Mouse (Mus musculus) forebrain, embryonic 13.5 days (tissue): Measurements from ENCODE around the gene Fignl2. TPM values are rescaled to one million over a fixed set of nuclear protein-coding genes. Genes with fewer than 3 reads are reported as not detected.

Source experiments
- ATAC-seq: fragments of 200-750 bp; cut with Nextera tagmentation; 2 replicates; pipeline ENCODE4 v1.8.0; 2017
- H3K27ac ChIP-seq: fragments of 300-500 bp; sonication (generic); 2 replicates; pipeline ENCODE4 v1.5.1; 2015; ENCODE audit warnings: inconsistent platforms, mild to moderate bottlenecking, moderate library complexity
- H3K27me3 ChIP-seq: fragments of 300-500 bp; sonication (generic); 2 replicates; pipeline ENCODE4 v1.6.1; 2015; ENCODE audit warnings: mild to moderate bottlenecking, inconsistent platforms
- H3K36me3 ChIP-seq: fragments of 300-500 bp; sonication (generic); 2 replicates; pipeline ENCODE4 v1.6.1; 2015; ENCODE audit warnings: mild to moderate bottlenecking, inconsistent platforms; ENCODE audit not compliant: poor library complexity, severe bottlenecking
- H3K4me1 ChIP-seq: fragments of 300-500 bp; sonication (generic); 2 replicates; pipeline ENCODE4 v1.6.1; 2015; ENCODE audit warnings: inconsistent platforms
- H3K4me2 ChIP-seq: fragments of 300-500 bp; sonication (generic); 2 replicates; pipeline ENCODE4 v1.6.1; 2015; ENCODE audit warnings: inconsistent platforms, mild to moderate bottlenecking, moderate library complexity
- H3K4me3 ChIP-seq: fragments of 300-500 bp; sonication (generic); 2 replicates; pipeline ENCODE4 v1.5.1; 2015; ENCODE audit warnings: mild to moderate bottlenecking, inconsistent platforms
- H3K9ac ChIP-seq: fragments of 300-500 bp; sonication (generic); 2 replicates; pipeline ENCODE4 v1.6.1; 2015; ENCODE audit warnings: mild to moderate bottlenecking, inconsistent platforms
- H3K9me3 ChIP-seq: fragments of 300-500 bp; sonication (generic); replicated peaks from 2 replicates; pipeline ENCODE4 v1.6.1; 2016; ENCODE audit warnings: inconsistent platforms
- WGBS: fragments of 180-500 bp; shearing (Covaris S2); methylation state at CpG from one replicate; pipeline ENCODE4 v1.1.7; 2015; 5-methylcytosine and 5-hydroxymethylcytosine counted together
- polyA plus RNA-seq: library from polyadenylated mRNA; unstranded; fragments of >200 nt; fragmentation: Nextera tagmentation; extraction: Ambion mirVana; gene quantifications from 2 replicates; pipeline ENCODE4 v1.2.1, GENCODE M21; 2015

Gene Fignl2
- polyA plus RNA-seq, 1 experiment from 2014 or later = not detected

DNA sequence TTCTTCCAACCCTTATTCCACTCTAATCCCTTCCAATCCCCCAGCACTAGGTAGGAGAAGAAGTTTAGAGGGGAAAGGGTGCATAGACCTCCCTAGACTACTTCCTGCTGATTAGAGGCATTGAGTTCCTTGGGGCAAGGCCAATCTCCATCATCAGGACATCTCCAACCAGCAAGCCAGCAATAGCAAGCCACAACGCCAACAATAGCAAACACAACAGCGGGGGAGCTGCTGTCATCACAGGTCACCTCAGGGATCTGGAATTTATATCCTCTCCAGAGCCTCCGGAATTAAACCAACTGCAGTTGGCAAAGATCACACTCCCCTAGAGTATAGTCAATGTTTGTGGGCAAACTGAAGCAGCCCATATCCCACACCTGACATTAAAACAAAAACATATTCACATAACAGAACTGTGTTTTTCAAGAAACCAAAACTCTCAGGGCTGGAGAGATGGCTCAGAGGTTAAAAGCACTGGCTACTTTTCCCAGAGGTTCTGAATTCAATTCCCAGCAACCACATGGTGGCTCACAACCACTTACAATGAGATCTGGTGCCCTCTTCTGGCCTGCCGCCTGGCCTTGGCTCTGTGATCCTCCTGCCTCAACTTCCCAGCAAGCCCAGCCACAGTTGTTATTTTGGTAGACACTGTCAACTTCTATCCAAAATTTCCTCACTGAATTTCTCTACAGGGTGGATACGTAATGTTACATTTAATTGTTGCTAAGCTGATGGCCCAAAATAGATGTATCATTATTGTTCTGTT lies 29.7 kb upstream of the Fignl2 start:
- Histone ChIP-seq H3K36me3 (no peaks in the 10 kb centered on the region), H3K4me1 (peaks cover 3% of the 10 kb centered on the region; the same call in 1 of the 2 replicates), H3K27ac (no peak overlapping the region), H3K27me3 (no peaks in the 10 kb centered on the region), H3K9me3 (no peaks in the 10 kb centered on the region), H3K9ac (no peak overlapping the region), H3K4me3 (no peak overlapping the region), H3K4me2 (no peak overlapping the region)
- ATAC-seq = no peak
- WGBS = 96% methylated on average over 5 of the region's 5 CpGs

DNA sequence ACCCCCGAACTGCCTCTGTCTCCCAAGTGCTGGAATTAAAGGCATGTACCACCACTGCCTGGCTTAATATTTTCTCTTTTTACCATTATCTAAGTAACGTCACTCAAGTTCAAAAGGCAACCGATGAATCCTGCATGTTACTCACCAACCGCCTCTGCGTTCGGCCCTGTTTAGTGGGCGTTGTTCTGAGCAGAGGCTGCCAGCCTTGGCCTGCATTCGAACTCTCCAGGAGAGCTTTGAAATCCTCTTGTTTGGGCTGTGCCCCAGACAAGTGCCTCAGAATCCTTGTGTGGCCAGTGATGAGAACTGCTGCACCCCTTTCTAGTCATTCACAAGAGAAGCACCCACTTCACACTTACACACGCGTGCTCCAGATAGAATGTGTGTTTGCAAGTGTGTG lies 27.6 kb upstream of the Fignl2 start:
- no peak for ATAC-seq
- H3K27ac ChIP-seq = no peak overlapping the region
- H3K27me3 ChIP-seq = no peaks in the 10 kb centered on the region
- H3K9ac ChIP-seq = no peak overlapping the region
- H3K4me3 ChIP-seq = no peak overlapping the region
- no peaks in the 10 kb centered on the region for H3K9me3 ChIP-seq
- H3K4me1 ChIP-seq = peaks cover 3% of the 10 kb centered on the region; the same call in 1 of the 2 replicates
- H3K36me3 ChIP-seq = no peaks in the 10 kb centered on the region
- 83% methylated on average over 10 of the region's 10 CpGs for WGBS
- H3K4me2 ChIP-seq = no peak overlapping the region

DNA sequence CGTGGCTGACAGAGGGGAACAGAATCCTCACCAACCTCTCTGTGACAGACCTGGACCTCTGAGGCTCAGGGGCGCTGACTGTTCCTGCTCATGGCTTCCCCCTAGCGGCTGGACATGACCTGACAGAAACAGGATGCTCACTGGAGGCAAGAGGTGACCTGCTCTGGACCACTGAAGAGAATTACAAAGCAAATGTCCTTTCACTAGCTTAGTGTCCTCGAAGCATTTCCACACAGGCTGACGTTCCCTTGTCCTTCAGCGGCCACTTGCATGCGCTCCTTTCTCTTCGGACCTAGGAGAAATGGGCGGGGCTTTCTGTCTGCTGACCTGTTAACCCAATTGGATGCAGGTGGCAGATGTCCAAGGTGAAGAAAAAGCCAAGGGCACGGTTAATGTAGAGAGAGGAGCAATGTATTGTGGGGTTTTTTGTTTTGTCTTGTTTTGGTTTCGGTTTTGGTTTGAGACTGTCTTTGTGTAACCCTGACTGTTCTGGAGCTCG lies 27.2 kb upstream of the Fignl2 start:
- peaks cover 3% of the 10 kb centered on the region; the same call in 1 of the 2 replicates for H3K4me1 ChIP-seq
- no peak overlapping the region for H3K9ac ChIP-seq
- 16% methylated on average over 12 of the region's 12 CpGs for WGBS
- H3K9me3 ChIP-seq = no peaks in the 10 kb centered on the region
- no peaks in the 10 kb centered on the region for H3K36me3 ChIP-seq
- H3K27me3 ChIP-seq = no peaks in the 10 kb centered on the region
- H3K4me3 ChIP-seq = no peak overlapping the region
- H3K27ac ChIP-seq = no peak overlapping the region
- H3K4me2 ChIP-seq = peak overlapping the region; percentile 16; the same call in 1 of the 2 replicates
- ATAC-seq = 0 out of 2 replicates have a peak, but pooled peaks have one; percentile 24

DNA sequence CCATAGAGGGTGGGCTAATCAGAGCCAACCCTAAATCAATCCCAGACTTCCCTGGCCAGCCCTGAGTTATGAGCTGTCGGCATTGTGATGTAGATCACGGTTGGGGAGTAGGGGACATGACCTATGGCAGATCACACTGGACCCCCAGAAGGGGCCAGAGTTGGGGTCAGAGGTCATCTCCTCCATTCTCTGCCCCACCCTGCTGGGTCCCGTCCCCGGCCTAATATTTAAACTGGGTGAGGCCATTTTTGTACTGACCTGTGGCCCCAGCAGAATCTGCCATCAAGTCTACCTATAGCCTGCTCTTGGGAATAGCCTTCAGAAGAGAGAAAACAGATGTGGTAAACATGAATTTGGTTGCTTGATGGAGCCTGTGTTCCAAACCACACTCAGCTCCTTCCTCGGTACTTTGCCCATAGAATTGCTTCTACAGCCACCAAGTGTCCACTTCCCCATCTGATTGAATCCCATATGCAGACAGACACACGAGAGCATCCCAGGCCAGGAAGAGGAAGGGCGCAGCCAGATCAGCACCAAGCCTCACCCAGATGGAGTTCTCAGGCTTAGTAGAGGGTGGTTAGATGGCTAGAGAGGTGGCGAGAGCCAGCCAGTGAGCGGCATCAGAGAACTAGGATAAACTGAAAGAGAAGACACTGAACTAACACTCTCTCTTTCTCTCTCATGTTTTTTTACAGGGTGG lies 25.4 kb upstream of the Fignl2 start:
- Histone ChIP-seq H3K27ac (no peak overlapping the region), H3K4me3 (no peak overlapping the region), H3K36me3 (no peaks in the 10 kb centered on the region), H3K27me3 (peaks cover 10% of the 10 kb centered on the region; the same call in 1 of the 2 replicates), H3K4me2 (no peak overlapping the region), H3K4me1 (peaks cover 3% of the 10 kb centered on the region; the same call in 1 of the 2 replicates), H3K9ac (no peak overlapping the region), H3K9me3 (no peaks in the 10 kb centered on the region)
- no peak for ATAC-seq
- WGBS = 91% methylated on average over 9 of the region's 9 CpGs

DNA sequence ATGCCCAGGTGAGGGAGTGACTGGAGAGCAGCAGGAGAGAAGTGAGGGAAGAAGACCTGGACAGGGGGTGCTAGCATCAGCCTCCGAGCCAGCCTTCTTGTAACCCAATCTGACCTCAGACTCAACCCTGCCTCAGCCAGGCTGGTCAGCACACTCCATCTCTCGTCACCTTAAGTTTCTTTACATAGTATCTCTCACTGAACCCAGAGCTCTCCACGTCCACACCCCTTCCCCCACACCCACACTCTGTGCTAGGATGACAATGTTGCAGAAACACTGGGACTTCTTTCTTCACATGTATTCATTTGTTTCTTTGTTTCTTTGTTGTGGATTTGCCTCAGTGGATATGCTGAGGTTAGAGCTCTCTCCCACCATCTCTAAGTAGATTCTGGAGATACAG lies 22.6 kb upstream of the Fignl2 start:
- Histone ChIP-seq H3K4me1 (peaks cover 14% of the 10 kb centered on the region), H3K36me3 (no peaks in the 10 kb centered on the region), H3K4me3 (no peak overlapping the region), H3K27me3 (peaks cover 10% of the 10 kb centered on the region; the same call in 1 of the 2 replicates), H3K4me2 (no peak overlapping the region), H3K9ac (no peak overlapping the region), H3K9me3 (no peaks in the 10 kb centered on the region), H3K27ac (no peak overlapping the region)
- 84% methylated on average over 3 of the region's 3 CpGs for WGBS
- no peak for ATAC-seq

DNA sequence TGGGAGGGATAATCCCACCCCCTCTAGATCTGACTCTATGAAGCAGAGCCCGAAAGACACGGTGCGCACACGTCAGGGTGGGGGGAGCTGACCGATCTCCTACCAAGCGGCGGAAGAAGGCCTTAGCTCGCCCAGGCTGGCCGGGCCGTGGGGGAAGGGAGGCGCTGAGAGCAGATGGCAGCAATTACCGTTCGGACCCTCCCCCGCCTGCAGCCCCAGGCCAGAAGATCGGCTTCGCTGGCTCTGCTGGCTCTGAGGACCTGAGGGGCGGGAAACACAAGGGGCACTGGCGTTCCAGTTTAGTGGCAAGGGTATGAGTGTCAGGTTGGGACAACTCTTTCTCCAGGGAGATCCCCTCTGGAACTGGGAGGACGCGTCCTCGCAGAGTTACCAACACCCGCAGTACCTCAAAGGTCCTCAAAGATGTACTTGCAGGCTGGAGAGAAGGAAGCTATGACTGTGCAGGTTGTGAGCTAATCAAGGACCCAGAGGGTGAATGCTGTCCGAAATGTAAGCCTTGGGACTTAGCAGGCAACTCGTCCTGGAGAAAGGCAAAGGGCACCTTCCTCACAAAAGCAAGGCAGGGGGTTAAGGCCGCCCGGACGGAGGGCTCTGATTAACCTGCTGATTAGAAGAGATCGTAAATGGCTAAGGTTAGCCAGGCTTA lies 19.8 kb upstream of the Fignl2 start:
- H3K9ac ChIP-seq = 0 out of 2 replicates have a peak overlapping the region, but pooled peaks have one; percentile 22
- WGBS = 3% methylated on average over 28 of the region's 28 CpGs
- H3K4me2 ChIP-seq = peak overlapping the region; percentile 47
- peaks cover 21% of the 10 kb centered on the region for H3K4me1 ChIP-seq
- peaks cover 10% of the 10 kb centered on the region; the same call in 1 of the 2 replicates for H3K27me3 ChIP-seq
- H3K4me3 ChIP-seq = 0 out of 2 replicates have a peak overlapping the region, but pooled peaks have one; percentile 1
- no peak overlapping the region for H3K27ac ChIP-seq
- H3K9me3 ChIP-seq = no peaks in the 10 kb centered on the region
- H3K36me3 ChIP-seq = no peaks in the 10 kb centered on the region
- ATAC-seq = peak; percentile 33; the same call in 1 of the 2 replicates

DNA sequence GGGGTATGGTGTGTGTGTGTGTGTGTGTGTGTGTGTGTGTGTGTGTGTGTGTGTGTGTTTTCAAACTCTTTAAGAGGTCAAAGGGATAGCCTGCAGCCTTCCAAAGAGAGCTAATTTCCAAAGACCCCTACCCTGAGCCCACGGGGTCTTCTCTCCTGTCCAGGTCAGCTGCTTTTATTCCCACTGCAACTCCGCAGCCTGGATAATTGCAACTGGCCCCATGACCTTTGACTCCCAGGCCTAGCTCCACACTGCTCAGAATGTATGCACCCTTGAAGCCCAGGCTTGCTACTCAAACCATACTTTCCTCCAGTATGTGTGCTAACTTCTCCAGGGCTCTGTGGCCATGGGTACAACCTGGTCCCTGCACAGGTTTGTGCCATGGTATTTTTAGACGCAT lies 17.0 kb upstream of the Fignl2 start:
- peaks cover 33% of the 10 kb centered on the region for H3K4me1 ChIP-seq
- H3K9ac ChIP-seq = no peak overlapping the region
- no peak overlapping the region for H3K4me2 ChIP-seq
- no peak overlapping the region for H3K27ac ChIP-seq
- H3K4me3 ChIP-seq = no peak overlapping the region
- H3K9me3 ChIP-seq = no peaks in the 10 kb centered on the region
- no peak for ATAC-seq
- WGBS = 75% methylated on average over 3 of the region's 3 CpGs
- H3K36me3 ChIP-seq = no peaks in the 10 kb centered on the region
- H3K27me3 ChIP-seq = peaks cover 13% of the 10 kb centered on the region; the same call in 1 of the 2 replicates

DNA sequence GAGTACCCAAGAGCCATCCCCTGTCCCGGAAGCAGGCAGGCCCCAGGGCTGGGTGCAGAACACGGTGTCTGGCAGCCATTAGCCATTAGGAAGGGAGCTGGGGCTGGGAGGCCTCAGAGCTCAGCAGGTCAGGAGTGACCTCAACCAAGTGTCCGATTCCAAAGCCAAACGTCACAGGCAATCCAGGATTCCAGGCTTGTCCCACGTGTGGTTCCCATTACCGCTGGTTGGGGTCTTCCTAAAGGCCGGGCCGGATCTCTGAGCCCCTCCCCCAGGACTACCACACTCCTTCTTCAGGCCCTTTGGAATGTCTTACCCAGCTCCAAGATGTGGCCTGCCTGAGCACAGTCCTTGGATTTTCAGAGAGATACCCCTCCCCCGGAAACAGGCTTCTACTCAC lies 16.6 kb upstream of the Fignl2 start:
- Histone ChIP-seq H3K9me3 (no peaks in the 10 kb centered on the region), H3K27ac (no peak overlapping the region), H3K36me3 (no peaks in the 10 kb centered on the region), H3K27me3 (peaks cover 13% of the 10 kb centered on the region; the same call in 1 of the 2 replicates), H3K9ac (no peak overlapping the region), H3K4me1 (peaks cover 33% of the 10 kb centered on the region), H3K4me2 (no peak overlapping the region), H3K4me3 (no peak overlapping the region)
- ATAC-seq = no peak
- 61% methylated on average over 9 of the region's 9 CpGs for WGBS

DNA sequence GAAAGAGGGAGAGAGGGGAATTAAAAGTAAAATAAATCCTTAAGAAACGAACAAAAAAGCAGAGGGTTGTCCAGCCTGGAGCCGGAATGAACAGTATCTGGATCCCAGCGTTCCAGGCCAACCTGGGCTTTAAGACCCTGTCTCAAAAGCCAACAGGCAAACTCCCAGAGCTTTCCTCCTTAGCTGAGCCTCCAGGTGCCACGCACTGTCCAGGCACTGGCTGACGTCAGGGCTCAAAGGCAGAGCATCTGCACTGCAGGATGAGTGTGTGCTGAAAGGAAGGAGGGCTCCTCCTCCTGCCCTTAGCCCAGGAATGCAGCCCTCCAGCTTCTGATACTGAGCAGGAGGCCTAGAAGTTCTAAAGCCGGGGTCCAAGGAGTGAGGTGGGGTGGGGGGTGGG lies 15.6 kb upstream of the Fignl2 start:
- ATAC-seq = no peak
- no peaks in the 10 kb centered on the region for H3K36me3 ChIP-seq
- H3K4me2 ChIP-seq = no peak overlapping the region
- no peak overlapping the region; the same call in 1 of the 2 replicates for H3K27ac ChIP-seq
- no peak overlapping the region for H3K4me3 ChIP-seq
- peaks cover 33% of the 10 kb centered on the region for H3K4me1 ChIP-seq
- WGBS = 41% methylated on average over 6 of the region's 6 CpGs
- H3K27me3 ChIP-seq = peaks cover 5% of the 10 kb centered on the region; the same call in 1 of the 2 replicates
- H3K9me3 ChIP-seq = no peaks in the 10 kb centered on the region
- H3K9ac ChIP-seq = no peak overlapping the region

DNA sequence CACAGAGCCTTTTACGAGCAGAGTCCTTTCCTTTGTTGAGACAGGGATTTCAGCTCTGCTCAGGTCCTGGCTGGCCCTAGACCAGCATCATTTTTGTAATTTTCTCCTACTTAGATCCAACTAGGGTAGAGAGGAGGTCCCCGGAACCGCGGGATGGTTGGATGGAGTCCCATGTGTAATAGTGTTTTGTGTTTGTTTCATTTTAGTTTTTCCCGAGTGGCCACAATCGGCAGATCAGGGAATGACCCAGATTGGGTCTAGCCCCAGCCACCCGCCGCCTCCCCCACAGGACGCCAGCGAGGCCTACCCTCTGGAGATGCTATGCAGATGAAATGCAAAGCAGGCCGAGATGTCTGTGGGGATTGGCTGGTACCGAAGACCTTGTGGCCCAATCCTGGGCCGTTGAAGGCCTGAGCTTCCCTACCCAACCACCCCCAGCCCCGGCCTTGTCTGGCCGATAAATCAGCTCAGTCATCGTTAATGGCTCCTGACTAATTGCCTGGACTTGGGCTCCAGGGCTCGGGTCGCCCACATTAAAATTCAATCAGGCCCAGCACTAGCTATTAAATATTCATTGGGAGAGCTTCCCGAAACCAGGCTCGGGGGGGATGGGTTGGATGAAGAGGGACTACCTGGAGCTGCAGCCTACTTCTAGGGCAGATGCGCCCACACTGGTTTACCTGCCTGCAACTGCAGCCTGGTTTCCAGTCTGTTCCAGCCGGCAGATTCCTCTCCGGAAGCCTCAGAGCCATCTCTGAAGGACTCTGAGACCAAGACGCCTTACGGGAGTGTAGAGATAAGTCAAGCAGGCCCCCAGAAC lies 14.7 kb upstream of the Fignl2 start:
- H3K9ac ChIP-seq = 0 out of 2 replicates have a peak overlapping the region, but pooled peaks have one; percentile 28
- H3K27ac ChIP-seq = peak overlapping the region; percentile 22; the same call in 1 of the 2 replicates
- peak; percentile 94 for ATAC-seq

More for the DNA sequence above, 14.7 kb upstream of the Fignl2 start:
- peaks cover 28% of the 10 kb centered on the region for H3K4me1 ChIP-seq
- H3K9me3 ChIP-seq = no peaks in the 10 kb centered on the region
- peak overlapping the region; percentile 43 for H3K4me2 ChIP-seq
- no peak overlapping the region; the same call in 1 of the 2 replicates for H3K4me3 ChIP-seq
- 11% methylated on average over 25 of the region's 25 CpGs for WGBS
- H3K36me3 ChIP-seq = no peaks in the 10 kb centered on the region
- H3K27me3 ChIP-seq = peaks cover 3% of the 10 kb centered on the region; the same call in 1 of the 2 replicates
